Mouse (Mus musculus): ENCODE measurements around the gene H6pd.

The H6pd gene

DNA sequence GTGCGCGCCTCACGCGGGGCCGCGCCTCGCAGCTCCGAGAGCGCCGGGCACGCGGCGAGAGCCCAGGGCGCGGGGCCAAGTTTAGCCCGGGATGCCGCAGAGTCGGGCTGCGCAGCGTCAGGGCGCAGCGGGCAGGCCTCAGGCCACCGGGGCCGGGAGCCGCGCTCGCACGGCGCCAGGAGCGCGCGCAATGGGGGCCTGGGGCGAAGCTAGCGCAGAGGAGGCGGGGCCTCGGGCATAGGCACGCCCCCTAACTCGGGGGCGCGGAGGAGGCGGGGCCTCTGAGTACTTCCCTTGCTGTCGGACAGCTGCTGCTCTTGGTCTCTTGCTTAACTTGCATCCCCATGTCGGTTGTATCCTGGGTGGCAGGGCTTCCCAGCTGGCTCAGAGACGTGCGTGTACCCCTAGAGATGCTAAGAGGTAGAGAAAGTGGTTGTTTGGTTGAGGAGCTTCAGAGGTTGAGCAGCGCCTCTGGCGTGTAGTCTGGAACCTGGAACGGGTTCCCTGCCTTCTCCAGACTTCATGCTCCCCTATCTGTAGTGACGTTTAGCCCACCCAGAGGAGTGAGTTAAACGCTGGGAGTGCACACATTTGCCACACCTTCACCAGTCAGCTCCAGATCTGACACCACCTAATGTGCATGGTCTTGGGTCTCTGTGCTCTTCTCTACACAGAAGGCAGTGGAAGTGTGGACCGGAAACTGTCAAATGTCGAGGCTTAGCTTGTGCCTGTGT lies at the start of gene H6pd:
Gene H6pd (minus strand): TSS at position 171 of the 734 bp plus-strand sequence.
- peak; percentile 89 for DNase-seq (ENCODE audit: low read depth, low spot score)

DNA sequence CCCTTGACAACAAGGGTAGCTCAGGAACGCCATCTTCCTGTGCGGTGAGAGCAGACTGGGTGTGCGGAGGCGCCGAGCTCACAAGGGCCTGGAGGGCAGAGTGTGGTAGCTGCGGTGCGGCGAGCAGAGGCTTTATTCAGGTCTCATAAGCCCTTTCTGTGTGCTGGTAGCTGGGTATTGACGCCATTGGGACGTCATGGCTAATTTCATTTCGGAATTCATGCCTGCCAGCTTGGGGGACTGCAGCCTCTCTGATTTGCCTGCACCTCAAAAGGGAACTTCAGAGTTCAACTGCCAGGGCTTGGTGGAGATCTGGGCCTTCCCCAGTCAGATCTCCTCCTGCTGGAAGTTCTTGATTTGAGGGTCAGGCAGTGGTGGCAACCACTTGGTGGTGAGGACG lies 48.9 kb upstream of the H6pd start:
- DNase-seq (ENCODE audit: low read depth, low spot score), result no peak

DNA sequence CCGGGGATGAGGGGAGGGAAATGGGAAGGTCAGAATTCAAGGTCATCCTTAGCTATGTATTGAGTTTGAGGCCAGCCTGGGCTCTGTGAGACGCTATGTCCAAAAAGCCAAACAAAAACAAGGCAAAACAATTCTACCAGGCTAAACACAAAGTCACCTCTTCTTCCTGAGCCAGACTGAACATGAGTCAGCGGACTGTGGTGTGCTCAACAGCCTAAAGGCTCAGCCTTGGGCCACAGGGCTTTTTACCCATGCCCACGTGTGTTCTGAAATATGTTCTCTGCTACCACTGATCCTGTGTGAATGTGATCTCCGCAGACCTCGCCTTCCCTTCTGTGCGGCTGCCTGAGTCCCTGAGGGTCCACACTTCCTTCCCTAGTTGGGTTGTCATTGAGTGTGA lies 47.3 kb upstream of the H6pd start:
- DNase-seq (ENCODE audit: low read depth, low spot score), result no peak

DNA sequence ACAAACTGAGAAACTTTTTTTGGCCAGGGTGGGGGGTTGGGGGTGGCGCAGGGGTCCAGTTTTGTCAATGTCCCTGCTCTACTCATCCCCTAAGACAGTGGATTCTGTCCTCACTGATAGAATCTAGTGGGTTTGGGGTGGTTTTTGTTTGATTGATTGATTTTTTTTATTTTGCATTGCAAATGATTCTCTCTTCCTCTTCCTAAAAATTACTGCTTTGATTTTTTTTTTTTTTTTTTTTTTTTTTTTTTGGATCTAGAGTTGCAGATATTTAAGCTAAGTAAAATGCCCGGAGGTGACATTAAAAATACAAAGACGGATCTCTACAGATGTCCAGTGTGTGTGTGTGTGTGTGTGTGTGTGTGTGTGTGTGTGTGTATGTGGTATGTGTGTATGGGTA lies 43.6 kb upstream of the H6pd start:
- DNase-seq (ENCODE audit: low read depth, low spot score), result no peak

DNA sequence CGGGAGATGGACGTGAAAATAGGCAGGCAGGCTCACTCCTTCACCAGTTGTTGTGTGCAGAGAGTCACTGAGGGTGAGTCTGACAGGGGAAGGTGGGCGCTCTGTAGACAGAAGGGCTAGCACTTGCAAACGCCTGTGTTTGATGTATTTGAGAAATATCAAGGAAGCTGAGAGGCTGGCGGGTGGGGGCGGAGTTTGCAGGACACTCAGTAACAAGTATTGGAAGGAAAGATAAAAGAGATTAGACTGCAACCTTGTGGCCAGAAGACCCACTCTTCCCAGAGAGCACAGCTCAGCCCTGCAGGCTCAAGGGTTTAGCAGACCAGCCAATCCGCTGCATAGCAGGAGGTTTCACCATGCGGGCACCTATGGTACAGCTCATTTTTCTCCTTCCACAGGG lies 42.7 kb upstream of the H6pd start:
- no peak for DNase-seq (ENCODE audit: low read depth, low spot score)

DNA sequence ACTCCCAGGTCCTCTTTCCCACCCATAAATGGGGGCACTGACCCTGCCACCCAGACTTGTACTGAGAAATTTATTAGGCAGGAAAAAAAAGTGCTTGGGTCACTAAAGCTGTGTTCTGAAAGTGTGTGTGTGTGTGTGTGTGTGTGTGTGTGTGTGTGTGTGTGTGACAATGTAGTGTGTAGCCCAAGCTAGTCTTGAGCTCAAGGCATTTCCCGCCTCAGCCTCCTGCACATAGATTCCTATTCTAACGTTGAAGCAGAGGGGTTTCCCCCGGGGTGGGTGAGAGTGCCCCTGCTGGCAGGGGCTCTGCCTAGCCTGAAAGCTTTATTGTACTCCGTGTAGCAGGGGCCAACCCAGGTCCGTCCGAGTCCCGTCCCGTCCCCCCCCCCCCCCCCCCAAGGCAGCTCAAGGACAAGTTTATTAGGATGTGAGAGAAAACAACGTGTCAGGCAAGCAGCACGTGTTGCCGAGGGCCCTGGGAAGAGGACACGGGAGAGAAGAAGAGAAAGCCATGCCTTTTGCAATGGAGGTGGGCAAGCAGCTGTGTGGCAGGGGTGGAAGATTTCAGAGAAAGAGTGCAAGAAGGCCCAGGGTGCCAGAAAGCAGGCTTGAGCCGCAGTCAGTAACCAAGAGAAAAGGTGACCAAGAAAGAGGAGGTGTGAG lies 40.9 kb upstream of the H6pd start:
- DNase-seq (ENCODE audit: low read depth, low spot score), result peak; percentile 77

DNA sequence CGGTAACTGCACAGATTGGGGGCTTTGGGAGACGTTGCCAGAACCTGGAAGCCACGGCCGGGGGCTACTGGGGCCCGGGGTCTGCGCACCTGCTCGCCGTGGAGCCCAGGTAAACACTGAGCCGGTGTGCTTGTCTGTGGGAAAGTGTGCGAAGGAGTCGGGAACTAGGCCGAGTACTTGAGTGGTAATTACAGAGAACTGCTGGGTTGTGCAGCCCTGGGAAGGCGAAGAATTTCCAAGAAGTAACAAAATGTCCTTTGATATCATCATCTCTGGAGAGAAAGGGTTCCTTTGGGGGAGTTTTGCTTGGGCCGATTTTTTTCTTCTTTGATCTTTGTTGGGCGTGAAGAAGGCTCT lies 40.3 kb upstream of the H6pd start:
- no peak for DNase-seq (ENCODE audit: low read depth, low spot score)

DNA sequence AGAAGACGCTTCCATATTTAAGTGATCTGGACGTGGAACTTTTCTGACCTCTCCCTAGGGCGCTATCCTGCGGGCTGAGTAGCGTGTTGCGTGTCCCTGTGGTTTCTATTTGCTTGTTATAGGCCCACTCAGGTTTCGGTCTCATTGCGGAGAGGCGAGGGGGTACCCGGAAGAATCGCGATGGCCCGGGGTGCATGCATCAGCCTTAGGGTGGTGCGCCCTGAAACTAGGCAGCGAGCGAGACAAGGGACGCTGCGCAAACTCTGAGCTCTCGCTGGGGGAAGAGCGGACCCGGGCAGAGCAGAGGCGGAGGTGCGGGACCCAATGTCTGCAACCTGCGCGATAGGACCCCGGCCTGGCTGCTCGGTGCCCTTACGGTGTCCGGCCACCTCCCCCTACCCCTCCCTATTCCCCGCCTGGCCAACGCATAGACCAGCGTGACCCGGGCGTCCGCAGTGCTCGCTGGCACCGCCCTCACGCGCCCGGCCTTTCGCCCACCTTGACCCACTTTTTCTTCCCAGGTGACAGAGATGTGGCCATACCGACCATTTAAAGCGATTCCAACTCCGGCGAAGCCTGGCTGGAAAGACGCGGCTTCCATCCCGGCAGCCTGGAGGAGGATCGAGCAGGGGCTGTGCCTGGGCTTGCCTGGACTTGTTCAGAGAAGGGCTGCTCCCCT lies 39.8 kb upstream of the H6pd start:
- peak; percentile 36 for DNase-seq (ENCODE audit: low read depth, low spot score)

DNA sequence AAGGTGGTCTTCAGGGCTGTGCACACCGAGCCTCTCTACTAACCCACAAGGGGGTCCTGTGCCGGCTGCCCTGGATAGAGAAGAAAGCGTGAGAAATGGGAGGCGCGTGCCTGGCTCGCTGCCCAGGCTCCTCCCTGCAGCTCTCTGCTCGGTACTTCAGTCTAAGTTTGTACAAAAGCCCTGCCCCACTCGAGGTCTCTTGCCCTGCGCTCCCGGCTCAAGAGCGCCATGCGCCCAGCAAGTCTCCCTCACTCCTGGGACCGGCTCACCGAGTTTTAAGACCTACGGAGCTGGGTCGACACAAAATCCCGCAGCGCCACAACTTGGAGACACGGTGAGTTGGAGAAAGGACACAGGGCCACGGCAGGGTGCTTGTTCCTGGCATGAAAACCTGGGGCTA lies 39.2 kb upstream of the H6pd start:
- peak; percentile 69 for DNase-seq (ENCODE audit: low read depth, low spot score)

DNA sequence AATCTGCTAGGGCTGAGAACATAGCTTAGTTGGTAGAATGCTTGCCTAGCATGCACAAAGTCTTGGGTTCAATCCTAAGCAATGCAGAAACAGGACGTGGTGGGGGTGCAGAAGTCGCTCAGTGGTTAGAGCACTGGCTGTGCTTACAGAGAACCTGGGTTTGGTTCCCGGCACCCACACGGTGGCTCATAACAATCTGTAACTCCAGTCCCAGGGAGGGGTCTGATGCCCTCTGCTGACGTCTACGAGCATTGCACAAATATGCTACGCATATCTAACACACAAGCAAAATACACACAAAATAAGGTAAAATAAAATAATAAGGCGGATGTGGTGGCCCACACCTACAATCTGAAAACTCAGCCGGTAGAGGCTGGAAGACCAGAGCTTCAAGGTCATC lies 34.8 kb upstream of the H6pd start:
- peak; percentile 44 for DNase-seq (ENCODE audit: low read depth, low spot score)

DNA sequence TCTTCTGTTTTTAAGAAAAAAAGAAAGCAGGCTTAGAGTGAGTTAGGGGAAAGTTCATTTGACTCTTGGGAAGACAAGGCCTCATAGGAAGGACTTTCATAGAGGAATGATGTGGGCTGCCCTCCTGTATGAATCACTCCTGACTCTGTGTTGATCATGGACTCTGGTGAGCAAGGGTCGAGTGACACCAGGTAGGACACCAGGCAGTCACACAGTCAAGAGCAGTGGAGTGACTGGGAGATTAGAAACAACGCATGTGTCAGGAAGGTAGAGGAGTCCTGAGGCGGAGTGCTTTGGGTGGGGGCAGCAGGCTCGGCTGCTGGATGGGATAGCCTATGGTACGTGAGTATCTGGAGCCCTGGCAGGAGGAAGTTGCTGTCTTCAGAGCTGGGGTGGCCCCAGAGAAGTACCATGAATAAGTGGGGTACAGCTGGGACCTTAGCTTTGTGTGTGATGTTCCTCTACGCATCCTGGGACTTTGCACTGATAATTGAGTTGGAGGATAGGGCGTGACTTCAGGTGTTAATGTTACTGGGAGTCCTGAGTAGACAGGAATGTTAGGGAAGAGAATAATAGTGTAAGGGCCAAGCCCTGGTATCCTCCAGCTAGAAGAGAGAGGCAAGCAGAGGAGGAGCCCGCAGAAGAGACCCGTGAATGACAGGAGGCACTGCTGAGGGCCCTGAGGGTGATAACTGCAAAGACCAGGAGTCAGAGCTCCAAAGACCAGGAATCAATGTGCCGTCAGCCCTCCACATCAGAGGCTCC lies 32.7 kb upstream of the H6pd start:
- DNase-seq (ENCODE audit: low read depth, low spot score), result peak; percentile 41

DNA sequence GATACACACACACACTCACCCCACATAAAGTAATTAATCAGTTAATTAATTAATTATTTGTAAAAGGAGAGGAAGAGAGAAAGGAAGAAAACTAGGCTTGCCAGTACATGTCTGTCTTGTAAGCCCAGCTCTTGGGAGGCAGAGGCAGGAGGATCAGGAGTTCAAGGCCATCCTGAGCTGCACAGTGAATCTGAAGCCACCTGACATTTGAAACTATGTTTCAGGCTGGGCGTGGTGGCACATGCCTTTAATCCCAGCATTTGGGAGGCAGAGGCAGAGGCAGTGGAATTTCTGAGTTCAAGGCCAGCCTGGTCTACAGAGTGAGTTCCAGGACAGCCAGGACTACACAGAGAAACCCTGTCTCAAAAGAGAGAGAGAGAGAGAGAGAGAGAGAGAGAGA lies 32.0 kb upstream of the H6pd start:
- peak; percentile 90 for DNase-seq (ENCODE audit: low read depth, low spot score)

DNA sequence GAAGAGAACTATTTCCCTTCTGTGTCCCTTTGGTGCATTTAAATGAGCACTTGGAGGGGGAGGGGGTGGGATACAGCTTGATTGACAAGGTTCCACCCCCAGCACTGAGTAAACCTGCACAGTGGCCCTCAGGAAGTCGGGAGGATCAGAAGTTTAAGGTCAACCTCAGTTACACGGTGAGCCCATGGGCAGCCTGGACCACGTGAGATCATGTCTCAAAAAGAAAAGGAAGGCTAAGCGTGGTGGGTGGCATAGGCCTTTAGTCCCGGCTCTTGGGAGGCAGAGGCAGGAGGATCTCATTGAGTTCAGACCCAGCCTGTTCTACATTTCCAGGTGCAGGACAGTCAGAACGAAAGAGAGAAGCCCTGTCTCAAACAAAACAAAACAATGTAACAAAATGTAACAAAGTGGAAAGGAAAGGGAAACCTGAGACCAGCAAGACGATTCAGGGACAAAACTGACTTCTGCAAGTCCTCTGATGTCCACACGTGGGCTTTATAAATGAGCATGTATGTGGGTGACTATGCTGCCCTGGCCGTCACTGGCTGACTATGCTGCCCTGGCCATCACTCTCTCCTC lies 31.3 kb upstream of the H6pd start:
- DNase-seq (ENCODE audit: low read depth, low spot score), result peak; percentile 32

DNA sequence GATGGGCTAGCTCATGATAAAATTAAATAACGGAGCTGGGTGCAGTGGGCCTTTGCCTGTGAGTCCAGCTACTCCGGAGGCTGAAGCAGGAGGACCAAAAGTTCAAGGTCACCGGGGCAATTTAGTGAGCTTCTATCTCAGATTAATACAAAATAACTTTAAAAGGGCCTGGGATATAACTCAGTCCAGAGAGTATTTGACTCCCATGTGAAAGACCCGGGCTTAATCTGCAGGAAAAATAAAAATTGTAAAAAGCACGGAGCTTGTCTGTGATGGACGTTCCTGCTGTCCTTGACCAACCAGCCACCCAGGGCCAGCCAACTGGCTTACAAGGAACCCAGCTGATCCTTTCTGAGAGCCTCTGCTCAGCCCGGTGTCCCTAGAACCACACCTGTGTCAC lies 29.7 kb upstream of the H6pd start:
- no peak for DNase-seq (ENCODE audit: low read depth, low spot score)

DNA sequence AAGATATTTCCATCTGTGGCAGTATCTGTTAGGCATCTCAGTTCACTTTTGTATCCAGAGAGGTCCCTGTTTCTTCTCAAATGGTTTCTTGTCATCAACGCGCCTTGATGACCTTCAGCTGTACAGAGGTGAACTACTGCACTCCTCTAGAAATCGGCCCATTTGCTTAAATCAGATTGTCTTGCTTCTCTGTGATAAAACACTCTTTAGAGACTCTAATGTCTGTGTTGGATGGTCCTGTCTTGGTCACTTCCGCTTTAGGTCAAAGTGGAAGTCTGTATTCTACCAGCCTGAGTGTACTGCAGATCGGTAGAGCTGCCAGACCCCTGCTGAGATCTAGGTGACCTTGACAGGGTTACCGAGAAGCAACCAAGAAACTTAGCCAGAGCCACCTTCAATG lies 27.3 kb upstream of the H6pd start:
- peak; percentile 54 for DNase-seq (ENCODE audit: low read depth, low spot score)

DNA sequence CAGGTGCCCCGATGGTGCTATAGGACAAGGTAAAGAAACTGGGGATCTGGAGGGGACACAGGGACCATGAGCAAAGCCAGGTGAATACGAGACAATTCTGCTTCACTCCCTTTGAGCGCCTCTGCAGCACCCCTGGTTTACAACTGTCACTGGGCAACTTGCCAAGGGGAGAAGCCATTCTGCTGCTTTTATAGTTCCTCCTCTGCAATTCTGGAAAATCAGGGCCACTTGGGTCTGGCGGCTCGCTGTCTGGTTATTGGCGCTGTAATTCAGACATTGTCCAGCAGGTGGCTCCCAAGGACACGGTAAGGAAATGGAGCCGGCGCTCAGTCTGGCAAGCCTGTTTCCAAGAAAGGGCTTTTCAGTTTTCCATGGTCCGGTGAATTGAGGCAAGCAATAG lies 26.5 kb upstream of the H6pd start:
- DNase-seq (ENCODE audit: low read depth, low spot score), result peak; percentile 79

DNA sequence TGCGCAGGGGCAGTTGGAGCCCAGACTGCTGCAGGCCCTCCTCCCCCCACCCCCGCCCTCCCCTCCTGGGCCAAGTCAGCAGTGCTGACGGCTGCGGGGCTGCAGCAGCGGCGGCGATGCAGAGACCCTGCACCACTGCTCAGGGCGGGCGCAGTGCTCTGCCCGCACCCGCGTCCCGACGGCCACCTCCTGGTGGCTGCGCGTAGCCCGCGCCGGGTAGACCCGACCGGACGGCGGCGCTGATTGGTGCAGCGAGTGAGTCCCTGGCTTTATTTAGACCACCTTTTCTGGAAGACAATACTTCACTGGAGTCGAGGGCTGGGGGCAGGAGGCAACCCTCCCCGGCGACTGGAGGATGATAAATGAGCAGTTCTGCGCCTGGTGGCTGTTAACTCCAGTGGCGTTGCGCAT lies 24.4 kb upstream of the H6pd start:
- DNase-seq (ENCODE audit: low read depth, low spot score), result no peak

DNA sequence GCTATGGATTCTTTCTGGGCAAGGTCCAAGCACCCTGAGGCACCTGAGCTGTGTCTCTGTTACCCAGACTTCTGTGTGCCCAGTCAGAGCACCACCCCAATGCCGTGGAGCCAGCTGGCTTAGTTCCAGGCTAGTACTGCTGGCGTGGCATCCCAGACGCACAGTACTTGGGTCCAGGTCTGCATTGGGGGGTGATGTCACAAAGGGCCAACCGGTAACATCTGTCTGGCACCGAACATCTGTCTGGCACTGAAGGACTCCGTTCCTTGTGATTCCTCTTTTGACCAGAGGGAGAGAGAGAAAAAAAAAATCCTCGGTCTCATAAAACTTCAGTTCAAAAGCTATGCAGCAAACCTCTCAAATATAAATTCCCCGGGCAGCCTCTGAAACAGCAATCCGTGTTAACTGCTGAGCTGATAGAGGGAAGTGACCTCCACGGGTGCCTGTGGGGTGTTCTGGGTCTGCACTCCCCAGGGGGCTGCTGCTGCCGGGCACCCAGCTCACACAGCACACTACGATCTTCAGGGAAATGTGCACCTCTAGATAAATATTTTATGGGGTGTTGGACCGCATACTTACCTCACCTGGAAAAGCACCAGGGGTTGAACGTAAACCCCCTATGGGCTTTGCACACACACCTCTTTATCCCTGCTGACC lies 22.5 kb upstream of the H6pd start:
- no peak for DNase-seq (ENCODE audit: low read depth, low spot score)

DNA sequence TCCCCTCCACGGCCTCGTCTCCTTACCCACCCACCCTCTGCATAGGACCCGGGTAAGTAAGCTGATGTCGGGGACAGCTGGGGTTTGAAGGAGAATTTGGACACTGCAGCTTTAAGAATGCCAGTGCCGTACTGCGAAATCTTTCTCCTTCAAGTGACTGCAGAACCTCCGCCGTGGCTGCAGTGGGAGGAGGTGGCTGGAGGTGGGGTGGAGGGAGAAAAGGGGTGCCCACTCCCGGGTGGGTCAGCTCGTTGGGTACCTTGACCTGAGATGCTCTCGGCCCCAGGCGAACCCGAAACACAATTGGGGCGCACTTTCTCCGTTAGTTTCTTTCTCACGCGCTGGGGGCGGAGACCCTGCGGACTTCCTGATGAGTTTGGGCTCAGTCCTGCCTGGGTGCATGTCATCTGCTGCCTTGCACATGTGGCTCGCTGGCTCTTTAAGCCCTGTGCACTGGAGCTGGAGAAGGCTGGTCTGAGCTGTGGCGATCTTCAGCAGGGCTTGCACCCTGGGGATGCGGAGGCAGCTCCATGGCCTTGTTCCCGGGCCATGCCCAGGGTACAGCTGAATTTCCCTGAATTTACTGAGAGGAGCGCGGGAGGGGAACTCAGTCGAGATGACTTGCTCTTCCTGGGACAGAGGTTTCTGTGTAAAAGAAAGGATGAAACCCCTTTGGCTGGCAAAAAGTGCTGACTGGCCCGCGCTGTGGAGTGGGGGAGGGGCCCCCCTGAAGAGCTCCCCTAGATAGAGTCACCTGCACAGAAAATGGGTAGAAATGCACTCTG lies 21.8 kb upstream of the H6pd start:
- DNase-seq (ENCODE audit: low read depth, low spot score), result no peak

DNA sequence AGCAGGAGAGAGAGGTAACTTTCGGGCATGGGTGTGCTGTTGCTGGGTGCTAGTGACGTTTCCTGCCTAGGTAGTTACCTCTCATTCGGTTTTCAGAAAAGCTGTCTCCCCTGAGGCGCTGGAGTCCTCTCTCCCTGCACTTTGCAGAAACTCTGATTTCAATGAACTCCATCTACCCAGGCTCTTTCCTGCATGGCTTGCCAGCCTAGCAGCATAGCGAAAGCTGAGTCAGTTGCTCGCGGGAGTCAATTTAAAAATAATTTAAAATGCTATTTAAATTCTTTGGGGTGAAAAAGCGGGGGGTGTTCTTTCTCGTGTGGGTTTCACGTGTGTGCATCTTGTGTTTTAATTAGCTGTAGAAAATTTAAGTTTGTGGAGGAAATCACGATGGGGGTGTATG lies 21.1 kb upstream of the H6pd start:
- no peak for DNase-seq (ENCODE audit: low read depth, low spot score)

DNA sequence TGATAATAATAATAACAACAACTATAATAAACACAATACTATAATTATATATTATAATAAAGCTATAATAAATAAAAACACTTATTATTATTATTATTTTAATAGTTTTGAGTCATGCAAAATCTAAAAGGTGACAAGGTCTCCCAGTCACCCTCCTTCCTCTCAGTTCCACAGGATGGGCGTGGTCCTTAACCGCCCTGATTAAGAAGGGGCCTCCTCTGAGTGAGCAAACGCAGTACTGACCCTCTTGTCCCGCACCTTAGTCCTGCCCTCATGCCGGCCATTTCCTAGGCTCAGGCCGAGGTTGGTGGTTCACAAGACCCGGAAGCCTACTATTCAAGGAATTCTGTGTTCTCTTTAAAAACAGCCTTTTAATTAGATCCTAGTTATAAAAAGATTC lies 14.7 kb upstream of the H6pd start:
- no peak for DNase-seq (ENCODE audit: low read depth, low spot score)
